Mouse (Mus musculus): Measurements from ENCODE around the gene Pde4c. TPM values are rescaled to one million over a fixed set of nuclear protein-coding genes. Genes with fewer than 3 reads are reported as not detected.

The Pde4c gene
- polyA plus RNA-seq, 1 experiment from 2014 or later: 0.19 TPM

- no peaks in the 10 kb centered on the region for H3K9me3 ChIP-seq (replicated peaks)
- peak overlapping the region; percentile 93 for H3K4me2 ChIP-seq
- peak; percentile 2; the same call in 1 of the 2 replicates for ATAC-seq (replicated peaks; ENCODE audit: insufficient number of reproducible peaks, insufficient read depth, low FRiP score, low read depth)
- peaks cover 6% of the 10 kb centered on the region for H3K27me3 ChIP-seq
- peak overlapping the region; percentile 69 for H3K4me3 ChIP-seq
- peaks cover 51% of the 10 kb centered on the region for H3K4me1 ChIP-seq (replicated peaks)
- H3K27ac ChIP-seq: peak overlapping the region; percentile 69
- WGBS: 12% methylated on average over 50 of the region's 50 CpGs
- peaks cover 17% of the 10 kb centered on the region; the same call in 1 of the 2 replicates for H3K36me3 ChIP-seq
- peak overlapping the region; percentile 77 for H3K9ac ChIP-seq
These were observed 31.5 kb downstream of the Pde4c start for GRCm38 (mm10) chr8:70754871-70755660.

- Histone ChIP-seq H3K27me3 (no peaks in the 10 kb centered on the region), H3K4me3 (peak overlapping the region; percentile 69), H3K4me1 (replicated peaks) (peaks cover 54% of the 10 kb centered on the region), H3K27ac (no peak overlapping the region), H3K36me3 (peaks cover 17% of the 10 kb centered on the region; the same call in 1 of the 2 replicates), H3K9ac (peak overlapping the region; percentile 77; the same call in 1 of the 2 replicates), H3K4me2 (peak overlapping the region; percentile 93), H3K9me3 (replicated peaks) (no peaks in the 10 kb centered on the region)
- ATAC-seq (replicated peaks; ENCODE audit: insufficient number of reproducible peaks, insufficient read depth, low FRiP score, low read depth): no peak
- 80% methylated on average over 24 of the region's 24 CpGs for WGBS
These were observed 32.3 kb downstream of the Pde4c start for GRCm38 (mm10) chr8:70755661-70756475.

DNA sequence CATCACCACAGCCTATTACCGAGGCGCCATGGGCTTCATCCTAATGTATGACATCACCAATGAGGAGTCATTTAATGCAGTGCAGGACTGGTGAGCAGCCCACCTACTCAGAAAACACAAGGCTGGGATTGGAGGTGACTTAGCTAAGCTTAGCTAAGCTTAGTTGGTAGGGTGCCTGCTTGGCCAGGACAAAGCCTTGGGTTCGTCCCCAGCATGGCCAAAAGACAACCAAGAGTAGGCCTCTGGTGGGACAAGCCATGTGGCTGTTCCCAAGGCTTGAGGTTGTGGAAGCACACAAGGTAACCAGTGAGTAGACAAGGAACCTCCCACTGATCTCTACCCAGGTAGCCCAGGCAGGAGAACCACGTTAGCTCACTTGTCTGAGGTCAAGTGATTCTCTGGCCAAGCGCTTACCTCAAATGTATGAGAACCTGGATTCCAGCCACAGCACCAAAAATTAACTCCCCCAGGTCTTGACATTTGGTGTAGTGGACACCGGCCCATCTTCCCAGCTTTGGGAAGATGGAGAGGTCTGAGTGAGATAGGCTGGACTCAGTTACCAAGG, 33.0 kb downstream of the Pde4c start:
- Histone ChIP-seq H3K27ac (no peak overlapping the region), H3K9ac (no peak overlapping the region), H3K27me3 (no peaks in the 10 kb centered on the region), H3K4me3 (no peak overlapping the region), H3K4me1 (replicated peaks) (peaks cover 60% of the 10 kb centered on the region), H3K4me2 (no peak overlapping the region), H3K36me3 (peaks cover 17% of the 10 kb centered on the region; the same call in 1 of the 2 replicates), H3K9me3 (replicated peaks) (no peaks in the 10 kb centered on the region)
- no peak for ATAC-seq (replicated peaks; ENCODE audit: insufficient number of reproducible peaks, insufficient read depth, low FRiP score, low read depth)
- 90% methylated on average over 6 of the region's 6 CpGs for whole genome bisulfite sequencing

DNA sequence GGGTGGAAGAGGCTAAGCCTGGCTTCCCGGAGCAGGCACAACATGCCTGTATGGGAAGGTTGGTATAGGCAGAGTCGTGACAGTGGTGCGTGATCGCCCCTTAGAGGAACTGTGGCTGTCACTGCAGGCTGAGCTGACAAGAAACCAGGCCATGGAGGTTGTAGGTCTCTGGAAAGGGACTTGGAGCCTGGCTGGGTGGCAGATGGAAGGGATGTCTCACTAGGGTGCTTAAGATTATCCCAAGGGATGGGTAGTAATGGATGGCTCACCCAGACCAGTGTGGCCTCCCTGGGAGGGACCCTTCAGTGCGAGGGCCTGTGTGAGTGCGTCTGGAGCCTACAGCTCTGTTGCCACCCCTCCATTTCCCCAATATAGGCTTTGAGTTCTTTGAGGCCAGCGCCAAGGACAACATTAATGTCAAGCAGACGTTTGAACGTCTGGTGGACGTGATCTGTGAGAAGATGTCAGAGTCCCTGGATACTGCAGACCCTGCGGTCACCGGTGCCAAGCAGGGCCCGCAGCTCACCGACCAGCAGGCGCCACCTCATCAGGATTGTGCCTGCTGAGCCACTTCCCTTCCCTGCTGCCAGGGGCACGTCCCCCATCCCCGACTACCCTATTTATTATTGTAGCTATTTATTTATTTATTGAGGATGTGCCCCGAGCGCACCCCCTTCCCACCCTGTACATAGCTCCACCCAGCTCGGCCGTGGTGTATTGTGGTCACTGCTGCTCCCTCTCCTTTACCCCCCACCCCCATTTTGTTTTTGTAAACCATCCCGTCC, 34.2 kb downstream of the Pde4c start:
- WGBS: 70% methylated on average over 22 of the region's 22 CpGs
- ATAC-seq (replicated peaks; ENCODE audit: insufficient number of reproducible peaks, insufficient read depth, low FRiP score, low read depth): no peak
- no peak overlapping the region for H3K4me2 ChIP-seq

DNA sequence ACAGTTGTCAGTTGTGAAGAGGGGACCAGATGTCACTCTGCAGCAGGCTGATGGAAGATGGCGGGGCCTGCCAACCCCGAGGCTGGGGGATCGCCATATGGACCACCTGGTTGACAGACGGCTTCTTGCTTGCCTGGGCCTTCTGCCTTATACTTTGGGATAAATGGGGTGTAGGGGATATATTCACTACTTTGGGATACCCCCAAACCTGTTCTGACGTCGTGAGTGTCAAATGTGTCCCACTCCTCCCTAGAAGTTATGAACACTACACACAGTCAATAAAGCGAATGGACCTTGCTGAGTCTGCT, 34.7 kb downstream of the Pde4c start:
- no peak overlapping the region for H3K4me3 ChIP-seq
- peaks cover 50% of the 10 kb centered on the region for H3K4me1 ChIP-seq (replicated peaks)
- H3K9ac ChIP-seq: no peak overlapping the region
- H3K27ac ChIP-seq: no peak overlapping the region
- no peak for ATAC-seq (replicated peaks; ENCODE audit: insufficient number of reproducible peaks, insufficient read depth, low FRiP score, low read depth)
- H3K9me3 ChIP-seq (replicated peaks): no peaks in the 10 kb centered on the region
- H3K4me2 ChIP-seq: no peak overlapping the region
- H3K27me3 ChIP-seq: no peaks in the 10 kb centered on the region
- WGBS: 89% methylated on average over 7 of the region's 7 CpGs
- H3K36me3 ChIP-seq: peaks cover 17% of the 10 kb centered on the region; the same call in 1 of the 2 replicates

More for the DNA sequence above, 34.2 kb downstream of the Pde4c start:
- Histone ChIP-seq H3K27me3 (no peaks in the 10 kb centered on the region), H3K9ac (no peak overlapping the region), H3K4me3 (no peak overlapping the region), H3K4me1 (replicated peaks) (peaks cover 55% of the 10 kb centered on the region), H3K27ac (no peak overlapping the region), H3K9me3 (replicated peaks) (no peaks in the 10 kb centered on the region), H3K36me3 (peaks cover 17% of the 10 kb centered on the region; the same call in 1 of the 2 replicates)

DNA sequence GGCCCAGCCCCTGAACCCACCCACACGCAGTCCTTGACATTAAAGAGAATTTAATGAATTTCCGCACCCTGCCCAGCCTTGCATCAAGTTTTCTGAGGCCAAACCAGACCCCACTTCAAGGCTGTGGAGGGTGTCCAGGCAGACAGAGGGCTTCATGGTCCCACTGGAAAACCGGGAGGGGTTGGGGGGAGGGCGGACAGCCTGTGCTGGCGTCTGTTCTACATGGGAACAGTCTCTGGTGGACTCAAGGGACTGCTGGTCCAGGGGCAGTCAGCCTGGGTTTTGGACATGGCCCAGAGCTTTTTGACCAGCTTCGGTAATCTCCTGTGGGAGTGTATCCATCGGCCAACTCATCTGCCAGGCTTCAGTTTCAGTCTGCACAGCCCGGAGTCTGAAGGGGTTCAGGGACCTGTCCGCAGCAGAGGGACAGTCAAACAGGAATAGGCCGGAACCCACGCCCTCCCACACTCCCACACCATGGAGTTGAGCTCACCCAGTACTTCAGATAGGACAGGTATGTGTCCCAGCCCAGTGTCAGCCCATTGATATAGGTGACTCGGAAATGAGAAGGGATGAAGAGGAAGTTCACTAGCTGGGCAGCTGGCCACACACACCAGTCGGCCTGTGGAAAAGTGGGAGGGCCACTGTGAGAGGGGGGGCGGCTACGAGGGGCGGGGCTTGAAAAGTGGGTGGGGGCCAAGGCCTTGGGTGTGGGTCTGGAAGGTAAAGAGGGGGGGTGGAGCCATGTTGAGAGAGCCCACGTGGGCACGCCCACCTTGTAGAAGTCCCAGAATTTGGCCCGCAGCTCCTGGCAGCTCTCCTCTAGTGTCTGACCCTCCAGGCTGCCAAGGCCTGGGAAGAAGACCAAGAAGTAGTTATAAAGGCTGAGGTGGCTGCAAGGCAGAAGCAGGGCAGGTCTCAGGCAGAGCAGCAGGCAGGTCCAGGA, 35.4 kb downstream of the Pde4c start:
- Histone ChIP-seq H3K9me3 (replicated peaks) (no peaks in the 10 kb centered on the region), H3K9ac (no peak overlapping the region), H3K27ac (no peak overlapping the region), H3K4me2 (peak overlapping the region; percentile 94; the same call in 1 of the 2 replicates), H3K4me1 (replicated peaks) (peaks cover 43% of the 10 kb centered on the region), H3K27me3 (no peaks in the 10 kb centered on the region), H3K4me3 (0 out of 2 replicates have a peak overlapping the region, but pooled peaks have one; percentile 71), H3K36me3 (peaks cover 17% of the 10 kb centered on the region; the same call in 1 of the 2 replicates)
- 62% methylated on average over 19 of the region's 19 CpGs for WGBS
- ATAC-seq (replicated peaks; ENCODE audit: insufficient number of reproducible peaks, insufficient read depth, low FRiP score, low read depth): no peak

- Histone ChIP-seq H3K4me1 (replicated peaks) (peaks cover 35% of the 10 kb centered on the region), H3K9me3 (replicated peaks) (no peaks in the 10 kb centered on the region), H3K27me3 (no peaks in the 10 kb centered on the region), H3K36me3 (peaks cover 17% of the 10 kb centered on the region; the same call in 1 of the 2 replicates), H3K4me2 (peak overlapping the region; percentile 94), H3K9ac (peak overlapping the region; percentile 79), H3K4me3 (peak overlapping the region; percentile 71), H3K27ac (peak overlapping the region; percentile 71)
- WGBS: under 1% methylated on average over 22 of the region's 22 CpGs
- no peak for ATAC-seq (replicated peaks; ENCODE audit: insufficient number of reproducible peaks, insufficient read depth, low FRiP score, low read depth)
These were observed 36.8 kb downstream of the Pde4c start for GRCm38 (mm10) chr8:70760350-70760749.

DNA sequence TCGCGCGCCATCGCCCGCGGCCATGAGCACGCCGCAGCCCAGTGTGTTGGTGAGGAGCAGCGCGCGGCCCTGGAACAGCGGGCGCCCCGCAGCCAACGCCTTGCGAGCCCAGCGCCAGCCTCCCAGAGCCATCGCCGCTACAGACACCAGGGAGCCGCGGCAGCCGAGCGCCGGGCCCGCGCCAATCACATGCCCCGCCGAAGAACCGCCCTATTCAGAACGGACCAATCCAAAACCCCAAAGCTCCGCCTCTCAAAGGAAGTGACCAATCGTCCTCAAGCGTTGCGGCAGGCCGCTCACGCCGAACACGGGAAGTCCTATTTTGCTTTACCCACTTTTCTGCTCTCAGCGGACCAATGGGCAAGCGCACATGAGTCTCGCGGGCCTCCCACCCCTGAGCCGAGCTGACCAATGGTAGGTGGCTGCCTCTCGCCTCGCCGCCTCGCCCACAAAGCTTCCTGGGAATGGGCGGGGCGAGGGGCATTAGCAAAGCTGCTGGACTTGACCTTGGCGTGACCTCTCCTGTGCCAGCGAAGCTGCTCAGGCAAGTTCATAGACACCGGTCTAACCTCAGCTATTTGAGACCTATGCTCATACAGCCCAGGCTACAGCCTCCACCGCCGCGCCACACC, 37.4 kb downstream of the Pde4c start, which contains the start of gene Mpv17l2:
TSS of gene Mpv17l2 (minus strand) at position 172 of the 632 bp plus-strand sequence.
- WGBS: under 1% methylated on average over 55 of the region's 55 CpGs
- Histone ChIP-seq H3K36me3 (peaks cover 17% of the 10 kb centered on the region; the same call in 1 of the 2 replicates), H3K4me1 (replicated peaks) (peaks cover 34% of the 10 kb centered on the region), H3K27me3 (no peaks in the 10 kb centered on the region), H3K9ac (peak within 1 kb of the TSS; percentile 79), H3K4me2 (peak within 1 kb of the TSS; percentile 94), H3K4me3 (peak within 1 kb of the TSS; percentile 71), H3K27ac (peak within 1 kb of the TSS; percentile 79), H3K9me3 (replicated peaks) (no peaks in the 10 kb centered on the region)
- ATAC-seq (replicated peaks; ENCODE audit: insufficient number of reproducible peaks, insufficient read depth, low FRiP score, low read depth): peak; percentile 94

GRCm38 (mm10) chr8:70762118-70762517, 38.6 kb downstream of the Pde4c start:
- H3K27me3 ChIP-seq: no peaks in the 10 kb centered on the region
- no peak overlapping the region for H3K4me2 ChIP-seq
- peaks cover 45% of the 10 kb centered on the region for H3K4me1 ChIP-seq (replicated peaks)
- no peaks in the 10 kb centered on the region for H3K9me3 ChIP-seq (replicated peaks)
- 73% methylated on average over 1 of the region's 1 CpGs for WGBS
- H3K27ac ChIP-seq: no peak overlapping the region
- peaks cover 11% of the 10 kb centered on the region; the same call in 1 of the 2 replicates for H3K36me3 ChIP-seq
- no peak overlapping the region for H3K4me3 ChIP-seq
- H3K9ac ChIP-seq: no peak overlapping the region
- ATAC-seq (replicated peaks; ENCODE audit: insufficient number of reproducible peaks, insufficient read depth, low FRiP score, low read depth): no peak
